Mouse (Mus musculus): ENCODE data around the gene Acad10. TPM values are rescaled to one million over a fixed set of nuclear protein-coding genes. Genes with fewer than 3 reads are reported as not detected.
"Not testable (repeated sequence)": the region's sequence is repeated elsewhere in the genome, so short reads cannot be mapped to it uniquely, and the experiment has no call there.

Gene Acad10
- 3.4 TPM in 1 of 2 replicates, not detected in the other for polyA plus RNA-seq (2012; ENCODE audit: insufficient read depth, low replicate concordance)

- H3K4me1 ChIP-seq = peaks cover 49% of the 10 kb centered on the region
- H3K36me3 ChIP-seq (replicated peaks; ENCODE audit: low read length) = peaks cover 38% of the 10 kb centered on the region
- no peaks in the 10 kb centered on the region for H3K9me3 ChIP-seq
- no peaks in the 10 kb centered on the region for H3K27me3 ChIP-seq (replicated peaks)
- TF ChIP-seq GATA1 (IDR thresholded peaks at IDR 0.05; ENCODE audit: borderline replicate concordance, low read length) = no peak
- TF ChIP-seq FLI1 (IDR thresholded peaks at IDR 0.05; ENCODE audit: low read length) = no peak
- peak within 1 kb of the TSS; percentile 98 for H3K4me3 ChIP-seq (replicated peaks)
Observed at GRCm38 (mm10) chr5:121660059-121660896, at the start of gene Acad10, which contains the start of gene Brap. Gene Acad10, minus strand, starts transcription at chr5:121660514. Gene Brap, plus strand, starts transcription at chr5:121660563.

- Histone ChIP-seq H3K4me1 (peaks cover 43% of the 10 kb centered on the region), H3K27me3 (replicated peaks) (no peaks in the 10 kb centered on the region), H3K36me3 (replicated peaks; ENCODE audit: low read length) (no peaks in the 10 kb centered on the region), H3K9me3 (no peaks in the 10 kb centered on the region), H3K4me3 (replicated peaks) (peak overlapping the region; percentile 46)
- no peak for TF ChIP-seq GATA1 (IDR thresholded peaks at IDR 0.05; ENCODE audit: borderline replicate concordance, low read length)
Observed at GRCm38 (mm10) chr5:121704512-121705248, 44.4 kb upstream of the Acad10 start.

- H3K9me3 ChIP-seq = no peaks in the 10 kb centered on the region
- H3K4me1 ChIP-seq = peaks cover 43% of the 10 kb centered on the region
- TF ChIP-seq FLI1 (IDR thresholded peaks at IDR 0.05; ENCODE audit: low read length) (no peak), GATA1 (IDR thresholded peaks at IDR 0.05; ENCODE audit: borderline replicate concordance, low read length) (no peak)
- no peak overlapping the region for H3K4me3 ChIP-seq (replicated peaks)
- H3K36me3 ChIP-seq (replicated peaks; ENCODE audit: low read length) = no peaks in the 10 kb centered on the region
- no peaks in the 10 kb centered on the region for H3K27me3 ChIP-seq (replicated peaks)
Observed at GRCm38 (mm10) chr5:121703341-121703740, 43.0 kb upstream of the Acad10 start.

GRCm38 (mm10) chr5:121701111-121701769 lies 40.9 kb upstream of the Acad10 start:
- no peaks in the 10 kb centered on the region for H3K27me3 ChIP-seq (replicated peaks)
- TF ChIP-seq GATA1 (IDR thresholded peaks at IDR 0.05; ENCODE audit: borderline replicate concordance, low read length) = no peak
- TF ChIP-seq FLI1 (IDR thresholded peaks at IDR 0.05; ENCODE audit: low read length) = no peak
- no peaks in the 10 kb centered on the region for H3K9me3 ChIP-seq
- H3K4me3 ChIP-seq (replicated peaks) = peak overlapping the region; percentile 73
- H3K4me1 ChIP-seq = peaks cover 43% of the 10 kb centered on the region
- no peaks in the 10 kb centered on the region for H3K36me3 ChIP-seq (replicated peaks; ENCODE audit: low read length)

GRCm38 (mm10) chr5:121700496-121700895 lies 40.2 kb upstream of the Acad10 start:
- no peaks in the 10 kb centered on the region for H3K27me3 ChIP-seq (replicated peaks)
- no peaks in the 10 kb centered on the region for H3K36me3 ChIP-seq (replicated peaks; ENCODE audit: low read length)
- no peak for TF ChIP-seq GATA1 (IDR thresholded peaks at IDR 0.05; ENCODE audit: borderline replicate concordance, low read length)
- no peak for TF ChIP-seq FLI1 (IDR thresholded peaks at IDR 0.05; ENCODE audit: low read length)
- peak overlapping the region; percentile 14 for H3K4me3 ChIP-seq (replicated peaks)
- H3K4me1 ChIP-seq = peaks cover 45% of the 10 kb centered on the region
- no peaks in the 10 kb centered on the region for H3K9me3 ChIP-seq

GRCm38 (mm10) chr5:121699891-121700290 lies 39.6 kb upstream of the Acad10 start:
- TF ChIP-seq FLI1 (IDR thresholded peaks at IDR 0.05; ENCODE audit: low read length) (no peak), GATA1 (IDR thresholded peaks at IDR 0.05; ENCODE audit: borderline replicate concordance, low read length) (no peak)
- H3K9me3 ChIP-seq = no peaks in the 10 kb centered on the region
- H3K4me1 ChIP-seq = peaks cover 43% of the 10 kb centered on the region
- no peaks in the 10 kb centered on the region for H3K36me3 ChIP-seq (replicated peaks; ENCODE audit: low read length)
- H3K4me3 ChIP-seq (replicated peaks) = no peak overlapping the region
- H3K27me3 ChIP-seq (replicated peaks) = no peaks in the 10 kb centered on the region

GRCm38 (mm10) chr5:121696761-121697160 lies 36.4 kb upstream of the Acad10 start:
- H3K4me1 ChIP-seq = peaks cover 24% of the 10 kb centered on the region
- H3K4me3 ChIP-seq (replicated peaks) = no peak overlapping the region
- H3K27me3 ChIP-seq (replicated peaks) = no peaks in the 10 kb centered on the region
- no peaks in the 10 kb centered on the region for H3K36me3 ChIP-seq (replicated peaks; ENCODE audit: low read length)
- H3K9me3 ChIP-seq = no peaks in the 10 kb centered on the region
- no peak for TF ChIP-seq GATA1 (IDR thresholded peaks at IDR 0.05; ENCODE audit: borderline replicate concordance, low read length)
- TF ChIP-seq FLI1 (IDR thresholded peaks at IDR 0.05; ENCODE audit: low read length) = no peak

GRCm38 (mm10) chr5:121692897-121693296 lies 32.6 kb upstream of the Acad10 start:
- Histone ChIP-seq H3K36me3 (replicated peaks; ENCODE audit: low read length) (peaks cover 5% of the 10 kb centered on the region), H3K9me3 (no peaks in the 10 kb centered on the region), H3K4me1 (0 out of 2 replicates have a peak, but pooled peaks cover 7% of the 10 kb centered on the region), H3K27me3 (replicated peaks) (no peaks in the 10 kb centered on the region), H3K4me3 (replicated peaks) (no peak overlapping the region)
- TF ChIP-seq FLI1 (IDR thresholded peaks at IDR 0.05; ENCODE audit: low read length) (no peak), GATA1 (IDR thresholded peaks at IDR 0.05; ENCODE audit: borderline replicate concordance, low read length) (no peak)

- not testable (repeated sequence) for H3K9me3 ChIP-seq; H3K4me3 ChIP-seq (replicated peaks); H3K27me3 ChIP-seq (replicated peaks); H3K4me1 ChIP-seq
- H3K36me3 ChIP-seq (replicated peaks; ENCODE audit: low read length) = peaks cover 19% of the 10 kb centered on the region
Observed at GRCm38 (mm10) chr5:121691436-121691835, 31.1 kb upstream of the Acad10 start.
